Mouse (Mus musculus): ENCODE measurements around the gene Arhgap33. TPM values are rescaled to one million over a fixed set of nuclear protein-coding genes. Genes with fewer than 3 reads are reported as not detected.
A peak's percentile ranks its signal among the peaks of the same experiment; 100 is the strongest.

Gene Arhgap33
- polyA plus RNA-seq, 1 experiment from 2014 or later = 103 TPM

GRCm38 (mm10) chr7:30562526-30563116 lies 27.8 kb upstream of the Arhgap33 start:
- H3K4me2 ChIP-seq = peak overlapping the region; percentile 73
- H3K4me1 ChIP-seq (replicated peaks) = peaks cover 39% of the 10 kb centered on the region
- H3K9ac ChIP-seq = peak overlapping the region; percentile 70
- H3K27me3 ChIP-seq = no peaks in the 10 kb centered on the region
- peak overlapping the region; percentile 76 for H3K27ac ChIP-seq
- H3K4me3 ChIP-seq = peak overlapping the region; percentile 75
- H3K36me3 ChIP-seq = peaks cover 28% of the 10 kb centered on the region
- no peaks in the 10 kb centered on the region for H3K9me3 ChIP-seq
- no peak for ATAC-seq (ENCODE audit: low FRiP score)
- 1% methylated on average over 27 of the region's 27 CpGs for WGBS

- H3K4me1 ChIP-seq (replicated peaks) = peaks cover 42% of the 10 kb centered on the region
- peaks cover 28% of the 10 kb centered on the region for H3K36me3 ChIP-seq
- peak overlapping the region; percentile 24; the same call in 1 of the 2 replicates for H3K27ac ChIP-seq
- H3K4me3 ChIP-seq = no peak overlapping the region; the same call in 1 of the 2 replicates
- no peaks in the 10 kb centered on the region for H3K27me3 ChIP-seq
- H3K9ac ChIP-seq = no peak overlapping the region
- 76% methylated on average over 2 of the region's 2 CpGs for WGBS
- ATAC-seq (ENCODE audit: low FRiP score) = no peak
- peak overlapping the region; percentile 91 for H3K4me2 ChIP-seq
- no peaks in the 10 kb centered on the region for H3K9me3 ChIP-seq
Observed at GRCm38 (mm10) chr7:30560296-30560695, 25.4 kb upstream of the Arhgap33 start.

- Histone ChIP-seq H3K27ac (peak within 1 kb of the TSS; percentile 41), H3K9me3 (no peaks in the 10 kb centered on the region), H3K4me1 (replicated peaks) (peaks cover 41% of the 10 kb centered on the region), H3K4me2 (peak within 1 kb of the TSS; percentile 91), H3K27me3 (peaks cover 1% of the 10 kb centered on the region; the same call in 1 of the 2 replicates), H3K4me3 (peak within 1 kb of the TSS; percentile 61), H3K36me3 (peaks cover 33% of the 10 kb centered on the region), H3K9ac (peak within 1 kb of the TSS; percentile 88)
- peak; percentile 86 for ATAC-seq (ENCODE audit: low FRiP score)
- WGBS = under 1% methylated on average over 20 of the region's 20 CpGs
Observed at GRCm38 (mm10) chr7:30559443-30559954, 24.6 kb upstream of the Arhgap33 start, which contains the start of gene Lin37. TSS of gene Lin37 (minus strand) at chr7:30559838.

- WGBS = 16% methylated on average over 12 of the region's 12 CpGs
- H3K27ac ChIP-seq = peak overlapping the region; percentile 41
Observed at GRCm38 (mm10) chr7:30558656-30559442, 24.0 kb upstream of the Arhgap33 start.

GRCm38 (mm10) chr7:30557901-30558514 lies 23.1 kb upstream of the Arhgap33 start:
- Histone ChIP-seq H3K4me3 (0 out of 2 replicates have a peak overlapping the region, but pooled peaks have one; percentile 61), H3K27ac (no peak overlapping the region), H3K4me1 (replicated peaks) (peaks cover 43% of the 10 kb centered on the region), H3K4me2 (peak overlapping the region; percentile 91), H3K36me3 (peaks cover 39% of the 10 kb centered on the region), H3K9me3 (no peaks in the 10 kb centered on the region), H3K9ac (peak overlapping the region; percentile 88), H3K27me3 (peaks cover 11% of the 10 kb centered on the region; the same call in 1 of the 2 replicates)
- 87% methylated on average over 13 of the region's 13 CpGs for WGBS
- no peak for ATAC-seq (ENCODE audit: low FRiP score)

More at GRCm38 (mm10) chr7:30558656-30559442, 24.0 kb upstream of the Arhgap33 start:
- Histone ChIP-seq H3K4me1 (replicated peaks) (peaks cover 38% of the 10 kb centered on the region), H3K27me3 (peaks cover 8% of the 10 kb centered on the region; the same call in 1 of the 2 replicates), H3K9me3 (no peaks in the 10 kb centered on the region), H3K9ac (peak overlapping the region; percentile 88), H3K36me3 (peaks cover 39% of the 10 kb centered on the region), H3K4me3 (peak overlapping the region; percentile 61), H3K4me2 (peak overlapping the region; percentile 91)
- no peak for ATAC-seq (ENCODE audit: low FRiP score)

- Histone ChIP-seq H3K4me3 (no peak overlapping the region), H3K4me1 (replicated peaks) (peaks cover 45% of the 10 kb centered on the region), H3K27me3 (peaks cover 11% of the 10 kb centered on the region; the same call in 1 of the 2 replicates), H3K27ac (no peak overlapping the region), H3K9me3 (no peaks in the 10 kb centered on the region), H3K36me3 (peaks cover 39% of the 10 kb centered on the region), H3K4me2 (no peak overlapping the region), H3K9ac (no peak overlapping the region)
- WGBS = 97% methylated on average over 18 of the region's 18 CpGs
- no peak for ATAC-seq (ENCODE audit: low FRiP score)
Observed at GRCm38 (mm10) chr7:30556894-30557536, 22.2 kb upstream of the Arhgap33 start.

- peaks cover 35% of the 10 kb centered on the region for H3K4me1 ChIP-seq (replicated peaks)
- 87% methylated on average over 22 of the region's 22 CpGs for WGBS
- peaks cover 42% of the 10 kb centered on the region for H3K36me3 ChIP-seq
- H3K9ac ChIP-seq = peak overlapping the region; percentile 72; the same call in 1 of the 2 replicates
- no peak for ATAC-seq (ENCODE audit: low FRiP score)
- no peaks in the 10 kb centered on the region for H3K9me3 ChIP-seq
- no peak overlapping the region for H3K27ac ChIP-seq
- peak overlapping the region; percentile 59; the same call in 1 of the 2 replicates for H3K4me3 ChIP-seq
- peaks cover 11% of the 10 kb centered on the region; the same call in 1 of the 2 replicates for H3K27me3 ChIP-seq
- peak overlapping the region; percentile 88 for H3K4me2 ChIP-seq
Observed at GRCm38 (mm10) chr7:30553810-30554584, 19.1 kb upstream of the Arhgap33 start.

DNA sequence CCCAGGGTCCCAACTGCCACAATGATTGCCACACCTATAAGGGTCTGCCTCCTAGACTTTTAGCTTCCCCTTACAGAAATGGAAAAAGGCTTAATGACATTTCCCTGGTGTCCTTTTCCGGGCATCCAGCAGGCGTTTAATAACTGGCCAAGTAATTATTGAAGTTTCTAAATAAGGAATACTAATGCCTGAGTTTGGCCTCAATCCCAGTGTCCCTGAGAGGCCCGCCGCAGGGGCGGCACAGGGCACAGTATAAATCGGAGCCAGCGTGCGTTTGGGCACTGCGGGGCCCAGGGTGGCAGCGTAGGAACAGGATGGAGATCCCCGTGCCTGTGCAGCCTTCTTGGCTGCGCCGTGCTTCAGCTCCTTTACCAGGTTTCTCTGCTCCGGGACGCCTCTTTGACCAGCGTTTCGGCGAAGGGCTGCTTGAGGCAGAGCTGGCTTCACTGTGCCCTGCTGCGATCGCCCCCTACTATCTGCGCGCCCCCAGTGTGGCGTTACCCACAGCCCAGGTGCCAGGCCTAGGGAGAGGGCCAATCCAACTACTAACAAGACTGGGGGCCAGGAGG lies 18.2 kb upstream of the Arhgap33 start:
- Histone ChIP-seq H3K36me3 (peaks cover 46% of the 10 kb centered on the region), H3K4me1 (replicated peaks) (peaks cover 26% of the 10 kb centered on the region), H3K9me3 (no peaks in the 10 kb centered on the region), H3K27me3 (peaks cover 11% of the 10 kb centered on the region; the same call in 1 of the 2 replicates), H3K27ac (peak overlapping the region; percentile 78), H3K9ac (peak overlapping the region; percentile 72), H3K4me2 (peak overlapping the region; percentile 88), H3K4me3 (peak overlapping the region; percentile 59)
- ATAC-seq (ENCODE audit: low FRiP score) = no peak
- 8% methylated on average over 23 of the region's 23 CpGs for WGBS

GRCm38 (mm10) chr7:30552102-30553020 lies 17.5 kb upstream of the Arhgap33 start, which contains the start of the genes Hspb6 and Proser3:
TSS of gene Hspb6 (plus strand) at chr7:30552178.
TSS of gene Proser3 (minus strand) at chr7:30552299.
- peak within 1 kb of the TSS; percentile 72 for H3K9ac ChIP-seq
- peaks cover 11% of the 10 kb centered on the region; the same call in 1 of the 2 replicates for H3K27me3 ChIP-seq
- peak within 1 kb of the TSS; percentile 93 for H3K27ac ChIP-seq
- peaks cover 42% of the 10 kb centered on the region for H3K36me3 ChIP-seq
- ATAC-seq (ENCODE audit: low FRiP score) = peak; percentile 95
- H3K4me3 ChIP-seq = peak within 1 kb of the TSS; percentile 59
- H3K9me3 ChIP-seq = no peaks in the 10 kb centered on the region
- under 1% methylated on average over 44 of the region's 44 CpGs for WGBS
- H3K4me2 ChIP-seq = peak within 1 kb of the TSS; percentile 88
- H3K4me1 ChIP-seq (replicated peaks) = peaks cover 19% of the 10 kb centered on the region

Measured in hindbrain, embryonic 13.5 days (tissue).